Mouse (Mus musculus): ENCODE measurements around the gene 1700001P01Rik. TPM values are rescaled to one million over a fixed set of nuclear protein-coding genes. Genes with fewer than 3 reads are reported as not detected.
A peak's percentile ranks its signal among the peaks of the same experiment; 100 is the strongest.

Gene 1700001P01Rik
- total and polyA plus RNA-seq, 2 experiments from 2014 or later: not detected

- no peak for TF ChIP-seq CTCF (IDR thresholded peaks at IDR 0.05; ENCODE audit: low read depth)
- peaks cover 58% of the 10 kb centered on the region for H3K4me1 ChIP-seq (ENCODE audit: insufficient read depth, low read length)
- no peak for ATAC-seq
Measured at GRCm38 (mm10) chr11:97810970-97811369, 35.3 kb upstream of the 1700001P01Rik start.

GRCm38 (mm10) chr11:97810356-97810755 lies 34.6 kb upstream of the 1700001P01Rik start:
- H3K4me3 ChIP-seq (ENCODE audit: low read length): no peak overlapping the region
- H3K4me2 ChIP-seq (ENCODE audit: low read depth, low read length): no peak overlapping the region
- DNase-seq (ENCODE audit: low spot score) (no peak), ATAC-seq (no peak)
- no peak for TF ChIP-seq CTCF (IDR thresholded peaks at IDR 0.05; ENCODE audit: low read depth)
- H3K4me1 ChIP-seq (ENCODE audit: insufficient read depth, low read length): peaks cover 65% of the 10 kb centered on the region
- peaks cover 8% of the 10 kb centered on the region; the same call in 1 of the 2 replicates for H3K36me3 ChIP-seq (ENCODE audit: insufficient read depth, low read length)
- H3K27me3 ChIP-seq (ENCODE audit: insufficient read depth, low read length): no peaks in the 10 kb centered on the region
- H3K9me3 ChIP-seq (ENCODE audit: low read length): no peaks in the 10 kb centered on the region
- H3K9ac ChIP-seq (replicated peaks; ENCODE audit: low read length): no peak overlapping the region
- no peak overlapping the region for H3K27ac ChIP-seq
- WGBS: 68% methylated on average over 7 of the region's 7 CpGs

More at GRCm38 (mm10) chr11:97810970-97811369, 35.3 kb upstream of the 1700001P01Rik start:
- Histone ChIP-seq H3K9me3 (ENCODE audit: low read length) (no peaks in the 10 kb centered on the region), H3K4me3 (ENCODE audit: low read length) (no peak overlapping the region), H3K4me2 (ENCODE audit: low read depth, low read length) (no peak overlapping the region), H3K9ac (replicated peaks; ENCODE audit: low read length) (no peak overlapping the region), H3K27me3 (ENCODE audit: insufficient read depth, low read length) (no peaks in the 10 kb centered on the region), H3K36me3 (ENCODE audit: insufficient read depth, low read length) (peaks cover 14% of the 10 kb centered on the region; the same call in 1 of the 2 replicates), H3K27ac (peak overlapping the region; percentile 86; the same call in 1 of the 2 replicates)
- WGBS: 19% methylated on average over 3 of the region's 3 CpGs
- no peak for DNase-seq (ENCODE audit: low spot score)

- Histone ChIP-seq H3K9me3 (ENCODE audit: low read length) (no peaks in the 10 kb centered on the region), H3K4me2 (ENCODE audit: low read depth, low read length) (no peak overlapping the region), H3K36me3 (ENCODE audit: insufficient read depth, low read length) (peaks cover 8% of the 10 kb centered on the region; the same call in 1 of the 2 replicates), H3K4me3 (ENCODE audit: low read length) (no peak overlapping the region), H3K9ac (replicated peaks; ENCODE audit: low read length) (no peak overlapping the region), H3K4me1 (ENCODE audit: insufficient read depth, low read length) (peaks cover 72% of the 10 kb centered on the region), H3K27ac (peak overlapping the region; percentile 52; the same call in 1 of the 2 replicates), H3K27me3 (ENCODE audit: insufficient read depth, low read length) (no peaks in the 10 kb centered on the region)
- ATAC-seq (no peak), DNase-seq (ENCODE audit: low spot score) (no peak)
- 64% methylated on average over 7 of the region's 7 CpGs for WGBS
- TF ChIP-seq CTCF (IDR thresholded peaks at IDR 0.05; ENCODE audit: low read depth): no peak
Measured at GRCm38 (mm10) chr11:97809235-97810121, 33.8 kb upstream of the 1700001P01Rik start.

- Histone ChIP-seq H3K4me2 (ENCODE audit: low read depth, low read length) (no peak overlapping the region), H3K9ac (replicated peaks; ENCODE audit: low read length) (no peak overlapping the region), H3K36me3 (ENCODE audit: insufficient read depth, low read length) (peaks cover 8% of the 10 kb centered on the region; the same call in 1 of the 2 replicates), H3K4me1 (ENCODE audit: insufficient read depth, low read length) (peaks cover 71% of the 10 kb centered on the region), H3K27ac (peak overlapping the region; percentile 52; the same call in 1 of the 2 replicates), H3K4me3 (ENCODE audit: low read length) (no peak overlapping the region), H3K27me3 (ENCODE audit: insufficient read depth, low read length) (no peaks in the 10 kb centered on the region), H3K9me3 (ENCODE audit: low read length) (no peaks in the 10 kb centered on the region)
- TF ChIP-seq CTCF (IDR thresholded peaks at IDR 0.05; ENCODE audit: low read depth): no peak
- WGBS: 28% methylated on average over 5 of the region's 5 CpGs
- DNase-seq (ENCODE audit: low spot score) (peak; percentile 55), ATAC-seq (no peak)
Measured at GRCm38 (mm10) chr11:97808621-97809234, 33.0 kb upstream of the 1700001P01Rik start.

- peaks cover 8% of the 10 kb centered on the region; the same call in 1 of the 2 replicates for H3K36me3 ChIP-seq (ENCODE audit: insufficient read depth, low read length)
- H3K4me3 ChIP-seq (ENCODE audit: low read length): no peak overlapping the region
- DNase-seq (ENCODE audit: low spot score): peak; percentile 45
- H3K27me3 ChIP-seq (ENCODE audit: insufficient read depth, low read length): no peaks in the 10 kb centered on the region
- H3K27ac ChIP-seq: peak overlapping the region; percentile 52; the same call in 1 of the 2 replicates
- no peak overlapping the region for H3K9ac ChIP-seq (replicated peaks; ENCODE audit: low read length)
- WGBS: 37% methylated on average over 2 of the region's 2 CpGs
- TF ChIP-seq CTCF (IDR thresholded peaks at IDR 0.05; ENCODE audit: low read depth): no peak
- no peaks in the 10 kb centered on the region for H3K9me3 ChIP-seq (ENCODE audit: low read length)
- no peak overlapping the region for H3K4me2 ChIP-seq (ENCODE audit: low read depth, low read length)
- ATAC-seq: no peak
- H3K4me1 ChIP-seq (ENCODE audit: insufficient read depth, low read length): peaks cover 65% of the 10 kb centered on the region
Measured at GRCm38 (mm10) chr11:97808093-97808492, 32.4 kb upstream of the 1700001P01Rik start.

GRCm38 (mm10) chr11:97807626-97808025 lies 31.9 kb upstream of the 1700001P01Rik start:
- WGBS: 33% methylated on average over 6 of the region's 6 CpGs

More at GRCm38 (mm10) chr11:97807626-97808025, 31.9 kb upstream of the 1700001P01Rik start:
- DNase-seq (ENCODE audit: low spot score) (no peak), ATAC-seq (no peak)
- H3K4me2 ChIP-seq (ENCODE audit: low read depth, low read length): no peak overlapping the region
- peaks cover 62% of the 10 kb centered on the region for H3K4me1 ChIP-seq (ENCODE audit: insufficient read depth, low read length)
- no peaks in the 10 kb centered on the region for H3K27me3 ChIP-seq (ENCODE audit: insufficient read depth, low read length)
- H3K36me3 ChIP-seq (ENCODE audit: insufficient read depth, low read length): peaks cover 8% of the 10 kb centered on the region; the same call in 1 of the 2 replicates
- H3K4me3 ChIP-seq (ENCODE audit: low read length): no peak overlapping the region
- no peak for TF ChIP-seq CTCF (IDR thresholded peaks at IDR 0.05; ENCODE audit: low read depth)
- H3K9ac ChIP-seq (replicated peaks; ENCODE audit: low read length): no peak overlapping the region
- no peaks in the 10 kb centered on the region for H3K9me3 ChIP-seq (ENCODE audit: low read length)
- 0 out of 2 replicates have a peak overlapping the region, but pooled peaks have one; percentile 2 for H3K27ac ChIP-seq

All from hindbrain, postnatal 0 days (tissue).